Mouse (Mus musculus) testis, postnatal 14 days (tissue): ENCODE results near the gene A730009L09Rik.

Experiments used
- DNase-seq: peaks from one replicate; pipeline ENCODE4 v3.0.0; 2021; ENCODE audit warnings: low spot score

A730009L09Rik gene

DNA sequence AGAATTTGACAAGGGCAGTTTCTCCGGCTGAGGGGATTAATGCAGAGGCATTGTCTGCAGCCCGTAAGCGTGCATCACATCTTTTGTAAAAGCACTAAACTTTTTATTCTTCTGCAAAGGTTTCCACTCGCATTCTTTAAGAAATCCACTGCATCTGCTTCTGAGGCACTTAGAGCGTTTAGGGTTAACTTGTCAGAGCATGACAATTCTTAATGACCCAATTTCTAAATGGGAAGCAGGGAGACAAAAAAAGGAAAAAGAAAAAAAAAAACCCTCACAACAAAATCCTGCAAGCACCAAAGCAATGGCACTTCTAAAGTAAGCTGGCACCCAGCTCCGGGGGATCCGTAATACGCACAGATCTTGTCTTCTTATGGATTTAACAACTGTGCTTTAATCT is at the start of gene A730009L09Rik:
TSS of gene A730009L09Rik (plus strand) at position 301 of the 400 bp plus-strand sequence.
- DNase-seq, result no peak

DNA sequence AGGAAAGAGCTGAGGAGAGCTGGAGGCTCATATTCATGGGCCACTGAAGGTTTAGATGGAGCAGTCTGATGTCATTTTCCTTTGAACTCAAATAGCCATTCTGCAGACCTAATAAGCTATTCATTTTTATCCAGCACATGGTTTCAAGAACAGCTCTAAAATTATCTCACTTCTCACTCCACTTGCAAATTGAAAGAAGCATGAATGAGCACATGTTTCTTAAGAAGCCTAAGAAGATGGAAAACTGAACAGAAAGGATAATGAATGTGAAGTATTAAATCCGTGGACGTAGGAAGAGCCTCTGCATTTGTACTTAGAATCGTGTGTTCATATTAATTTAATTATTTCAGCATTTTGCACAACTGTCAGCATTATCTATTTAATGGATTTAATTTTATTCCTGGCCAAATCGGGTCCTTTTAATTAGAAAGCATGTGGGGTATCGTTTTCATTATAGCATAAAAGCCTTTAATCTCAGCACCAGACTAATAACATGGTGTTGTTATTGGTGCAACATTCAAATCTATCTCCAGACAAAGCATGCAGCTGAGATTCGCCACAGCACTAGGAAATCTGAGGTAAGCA is 49.2 kb upstream of the A730009L09Rik start:
- no peak for DNase-seq

DNA sequence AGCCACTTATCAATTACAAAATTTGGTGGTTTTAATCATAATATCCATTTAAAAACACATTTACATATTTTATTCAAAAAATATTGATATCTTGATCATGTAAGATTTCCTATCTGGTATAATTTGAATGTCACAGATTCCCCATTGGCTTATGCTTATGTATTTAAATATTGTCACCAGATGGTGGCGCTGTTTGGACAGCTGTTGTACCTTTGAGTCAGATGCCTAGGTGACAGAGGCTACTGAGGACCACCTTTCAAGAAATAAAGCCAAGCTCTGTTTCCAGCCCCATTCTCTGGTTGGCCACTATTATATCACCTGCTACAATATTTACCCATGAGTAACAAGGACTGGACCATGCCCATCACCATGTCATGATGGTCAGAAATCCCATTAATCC is 46.0 kb upstream of the A730009L09Rik start:
- DNase-seq, result no peak

DNA sequence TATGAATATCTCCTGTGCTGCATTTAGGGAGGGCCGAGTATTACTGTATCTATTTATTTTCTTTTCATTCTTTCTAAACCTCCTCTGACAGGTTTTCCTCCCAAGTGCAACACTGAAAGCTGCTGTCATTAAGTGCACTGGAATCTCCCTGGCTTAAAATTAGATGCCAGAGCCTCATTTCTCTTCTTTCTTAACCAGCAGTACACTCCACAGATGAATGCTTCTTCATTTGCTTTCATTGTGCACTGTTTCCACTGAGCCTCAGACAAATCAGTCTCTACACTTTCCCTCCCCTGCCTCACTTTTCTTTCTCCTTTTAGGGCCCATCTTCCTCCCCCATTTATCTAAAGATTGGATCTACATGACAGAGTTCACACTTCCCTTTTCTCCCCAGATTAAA is 44.9 kb upstream of the A730009L09Rik start:
- DNase-seq, result no peak

DNA sequence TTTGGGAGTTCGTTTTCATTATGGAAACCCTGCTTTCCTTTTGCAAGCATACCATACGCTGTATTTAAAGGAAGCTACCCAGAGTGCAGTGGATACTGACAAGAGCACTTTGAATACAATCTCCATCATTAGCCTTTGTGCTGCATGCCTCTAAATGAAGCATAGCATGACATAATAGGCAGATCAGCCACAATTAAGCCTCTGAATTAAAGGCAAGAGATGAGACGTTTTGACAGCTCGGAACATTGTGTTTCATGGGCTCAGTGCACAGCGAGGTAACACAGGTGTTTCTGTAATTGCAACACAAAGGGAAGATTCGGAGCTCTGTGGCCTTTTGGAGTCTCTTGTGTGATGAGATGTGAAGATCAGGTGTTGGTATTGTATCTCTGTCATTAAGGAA is 41.5 kb upstream of the A730009L09Rik start:
- DNase-seq, result no peak

DNA sequence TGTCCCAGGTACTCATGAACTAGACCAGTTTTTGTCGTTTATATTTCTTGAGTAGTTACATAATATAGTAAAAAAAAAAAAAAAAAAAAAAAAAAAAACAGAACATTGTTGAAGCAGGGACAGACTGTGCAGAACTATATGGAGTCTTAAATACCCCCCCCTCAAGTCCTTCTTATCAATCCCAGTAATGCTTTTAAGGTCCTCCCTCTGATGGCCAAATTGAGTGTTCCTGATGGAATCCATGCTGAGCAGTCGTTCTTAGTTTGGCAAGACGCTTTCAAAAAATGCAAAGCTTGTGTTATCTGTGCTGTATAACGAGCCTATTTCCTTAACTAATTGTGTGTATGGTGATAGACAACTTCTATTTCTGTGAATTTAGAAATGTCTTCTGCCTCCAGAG is 40.2 kb upstream of the A730009L09Rik start:
- no peak for DNase-seq

DNA sequence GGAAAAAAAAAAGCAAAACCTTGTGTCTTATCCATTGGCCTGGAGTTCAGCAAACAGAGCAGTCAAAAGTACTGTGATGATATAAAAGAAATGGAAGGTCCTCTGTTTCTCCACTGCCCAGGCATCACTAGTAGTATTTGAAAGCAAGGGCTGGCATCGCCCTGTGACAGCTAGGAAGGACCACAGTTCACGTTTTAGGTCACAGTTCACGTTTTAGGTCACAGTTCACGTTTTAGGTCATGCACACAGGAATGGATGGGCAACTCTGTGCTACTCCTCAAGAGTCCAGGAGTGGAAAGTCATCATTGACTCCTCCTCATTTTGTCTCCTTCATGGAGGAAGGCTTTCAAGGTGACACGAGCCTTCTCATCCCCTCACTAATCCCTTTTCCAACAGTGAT is 38.0 kb upstream of the A730009L09Rik start:
- DNase-seq, result no peak

DNA sequence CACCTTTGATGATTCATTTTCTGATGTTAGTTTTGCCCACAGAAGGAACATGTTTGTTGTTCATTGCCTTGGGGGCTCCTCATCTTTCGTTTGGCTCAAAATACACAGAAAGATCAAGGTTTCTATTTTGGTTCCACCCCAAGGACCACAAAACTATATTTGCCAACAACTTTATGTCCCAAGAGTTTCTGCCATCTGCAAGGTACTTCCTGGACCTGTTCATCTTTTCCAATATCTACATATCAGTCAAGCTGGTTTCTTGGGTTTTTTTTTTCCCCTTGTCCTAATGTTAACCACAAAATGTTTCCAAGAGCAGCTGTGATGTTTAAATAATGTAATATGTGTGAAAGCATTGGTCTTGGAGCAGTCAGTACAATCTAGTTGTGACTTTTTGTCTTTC is 37.4 kb upstream of the A730009L09Rik start:
- no peak for DNase-seq

DNA sequence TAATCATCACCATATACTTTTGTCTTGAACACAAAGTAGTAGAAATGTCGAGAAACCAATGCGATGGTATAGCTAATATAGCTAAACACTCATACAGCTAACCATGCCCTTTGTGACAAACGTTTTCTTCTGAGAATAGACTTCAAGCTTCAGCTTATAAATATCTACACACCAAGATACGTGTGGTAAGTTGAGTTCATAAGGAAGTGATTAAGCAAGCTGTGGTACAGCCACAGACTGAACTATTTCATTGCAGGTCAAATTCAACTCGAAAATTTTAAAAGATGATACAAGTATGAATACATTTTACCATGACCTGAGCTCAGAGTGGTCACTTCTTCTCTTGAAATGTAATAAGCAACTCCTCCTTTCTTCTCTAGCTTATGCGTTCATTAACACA is 37.0 kb upstream of the A730009L09Rik start:
- no peak for DNase-seq

DNA sequence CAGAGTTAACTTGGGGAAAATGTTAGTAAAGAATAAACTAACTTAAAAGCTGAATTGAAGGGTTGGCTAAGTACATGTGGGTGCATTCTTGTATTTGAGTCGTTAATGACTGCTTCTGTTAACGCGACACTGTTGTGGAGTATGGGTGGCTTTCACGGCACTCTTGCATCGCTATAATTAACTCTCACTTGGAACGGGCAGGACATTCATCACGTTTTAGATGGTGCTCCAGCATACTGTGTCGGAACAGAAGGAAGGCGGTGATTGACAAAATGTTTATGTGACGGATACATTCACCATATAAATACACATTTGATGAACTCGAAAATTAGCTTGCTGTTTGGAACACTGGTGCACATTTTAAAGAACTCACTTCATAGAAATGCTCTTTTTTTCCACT is 29.0 kb upstream of the A730009L09Rik start:
- DNase-seq, result no peak

DNA sequence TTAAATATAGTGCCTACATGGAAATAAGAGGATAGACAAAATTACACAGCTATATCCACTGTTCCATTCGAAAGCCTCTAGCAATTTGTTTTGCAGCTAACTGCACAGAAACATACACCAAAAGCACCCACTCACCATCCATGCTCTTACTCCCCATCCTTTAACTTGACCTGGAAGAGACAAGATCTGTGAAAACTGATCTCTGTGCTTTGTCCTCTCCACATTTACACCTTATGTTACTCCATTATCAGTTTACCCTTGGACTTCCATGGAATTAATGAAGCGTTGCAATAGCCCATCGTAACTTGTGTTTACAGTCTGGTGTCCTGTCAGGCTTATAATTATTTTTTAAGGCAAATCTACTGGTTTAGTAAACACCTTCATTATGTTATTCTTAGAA is 20.1 kb upstream of the A730009L09Rik start:
- DNase-seq, result no peak

DNA sequence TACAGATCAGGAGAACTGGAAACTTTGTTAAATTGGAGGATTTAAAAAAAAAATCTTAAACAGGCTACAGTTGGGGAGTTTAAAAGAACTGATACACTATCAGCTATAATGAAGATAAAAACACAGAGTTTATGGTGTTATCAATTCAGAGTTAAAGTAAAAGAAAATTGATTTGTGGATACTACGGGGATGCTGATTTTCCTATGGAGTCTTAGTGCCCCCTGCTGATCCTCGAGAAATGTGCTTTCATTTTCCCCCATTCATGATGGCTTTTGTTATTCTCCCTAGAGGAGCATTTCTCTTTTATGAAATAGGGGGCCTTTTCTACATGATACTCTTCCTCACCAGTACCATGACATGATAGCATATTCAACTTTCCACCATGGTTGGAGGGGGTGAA is 19.5 kb upstream of the A730009L09Rik start:
- no peak for DNase-seq

DNA sequence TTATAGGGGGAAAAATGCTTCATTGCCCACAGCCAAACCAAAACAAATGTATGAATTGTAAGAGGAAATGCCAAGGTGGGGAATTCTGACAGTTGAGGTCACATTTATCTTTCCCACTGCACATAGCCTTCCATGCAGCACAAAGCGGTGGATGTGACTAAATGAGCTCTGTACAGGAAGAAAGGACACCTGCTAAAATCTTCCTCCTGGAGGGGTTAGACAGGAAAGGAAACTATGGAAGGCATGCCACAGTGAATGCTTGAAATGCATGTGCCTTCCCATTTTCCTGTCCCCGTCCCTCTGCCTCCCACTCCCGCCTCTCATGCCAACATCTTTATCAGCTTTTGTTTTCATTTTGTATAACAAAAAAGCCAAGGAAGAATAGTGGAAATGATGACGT is 7.2 kb upstream of the A730009L09Rik start:
- DNase-seq, result no peak

DNA sequence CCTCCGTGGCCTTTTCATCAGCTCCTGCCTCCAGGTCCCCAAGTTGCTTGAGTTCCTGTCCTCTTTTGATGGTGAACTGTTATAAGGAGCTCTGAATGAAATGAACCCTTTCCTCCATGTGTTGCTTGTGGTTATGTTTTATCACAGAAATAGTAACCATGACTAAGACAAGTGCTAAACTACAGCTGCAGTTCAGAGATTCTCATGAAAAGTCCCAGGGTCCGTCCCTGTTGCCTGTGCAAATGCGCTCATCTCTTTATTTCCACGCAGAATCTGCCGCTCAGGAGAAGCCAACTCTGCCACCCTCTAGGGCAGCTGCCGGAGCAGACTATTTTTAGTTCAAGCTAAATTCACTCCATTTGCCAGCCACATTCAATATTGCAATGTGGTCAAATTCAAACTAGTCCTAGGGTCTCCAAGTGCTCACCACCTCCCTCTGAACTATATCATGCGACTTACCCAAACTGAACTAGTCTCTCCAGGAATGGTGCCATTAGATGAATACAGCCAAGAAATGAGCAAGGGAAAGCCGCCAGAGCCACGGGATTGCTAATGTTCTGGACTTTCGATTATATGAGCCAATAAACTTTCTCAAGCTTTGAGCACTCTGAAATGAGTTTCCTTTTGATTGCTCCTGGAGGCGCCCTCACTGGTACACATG is 7.2 kb downstream of the A730009L09Rik start:
- no peak for DNase-seq

DNA sequence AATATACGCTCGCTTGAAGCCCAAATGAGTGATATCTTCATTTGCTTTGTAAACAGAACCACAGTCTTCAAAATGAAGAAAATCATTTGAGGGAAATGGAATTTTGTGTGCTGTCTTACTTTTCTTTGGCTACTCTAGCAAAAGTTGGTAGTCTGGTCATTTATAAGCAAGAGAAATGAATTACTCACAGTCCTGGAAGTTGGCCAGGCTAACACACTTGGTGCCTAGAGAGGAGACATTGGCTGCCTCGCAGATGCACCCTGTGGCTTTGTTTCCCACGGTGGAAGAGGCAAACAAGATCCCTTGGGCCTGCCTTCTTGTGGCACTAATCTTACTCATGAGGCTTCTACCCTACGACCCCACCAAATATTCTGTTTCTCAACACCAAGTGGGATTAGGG is 8.1 kb downstream of the A730009L09Rik start:
- DNase-seq, result no peak

DNA sequence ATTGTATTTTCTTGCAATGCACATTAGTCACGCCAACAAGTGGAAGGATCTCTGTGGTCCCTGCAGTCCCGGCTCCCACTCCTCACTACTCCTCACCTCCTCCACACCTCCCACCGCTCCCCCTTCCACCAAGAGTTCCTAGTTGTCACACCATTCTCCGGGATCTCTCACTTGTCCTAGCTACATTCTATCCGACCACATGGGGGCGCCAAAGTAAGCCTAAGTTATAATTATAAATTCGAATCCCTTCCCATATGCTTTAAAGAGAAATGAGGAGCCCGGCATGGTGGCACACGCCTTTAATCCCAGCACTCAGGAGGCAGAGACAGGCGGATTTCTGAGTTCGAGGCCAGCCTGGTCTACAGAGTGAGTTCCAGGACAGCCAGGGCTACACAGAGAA is 12.5 kb downstream of the A730009L09Rik start:
- peak; percentile 14 for DNase-seq

DNA sequence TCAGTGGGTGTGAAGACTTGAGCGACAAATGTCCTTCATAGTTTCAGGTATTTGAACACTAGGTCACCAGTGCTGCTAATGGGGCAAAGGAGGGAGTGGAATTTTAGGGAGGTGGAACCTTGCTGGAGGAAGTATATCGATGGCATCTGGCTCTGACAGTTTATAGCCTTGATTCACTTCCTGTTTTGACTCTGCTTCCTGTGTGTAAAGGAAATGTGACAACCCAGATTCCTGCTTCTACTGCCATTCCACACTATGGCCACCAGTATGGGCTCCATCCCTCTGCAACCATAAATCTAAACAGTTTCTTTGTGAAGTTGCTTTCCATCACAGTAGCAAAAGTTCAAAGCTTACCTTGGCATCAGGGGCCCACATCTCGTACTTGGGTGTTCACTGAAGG is 17.9 kb downstream of the A730009L09Rik start:
- no peak for DNase-seq

DNA sequence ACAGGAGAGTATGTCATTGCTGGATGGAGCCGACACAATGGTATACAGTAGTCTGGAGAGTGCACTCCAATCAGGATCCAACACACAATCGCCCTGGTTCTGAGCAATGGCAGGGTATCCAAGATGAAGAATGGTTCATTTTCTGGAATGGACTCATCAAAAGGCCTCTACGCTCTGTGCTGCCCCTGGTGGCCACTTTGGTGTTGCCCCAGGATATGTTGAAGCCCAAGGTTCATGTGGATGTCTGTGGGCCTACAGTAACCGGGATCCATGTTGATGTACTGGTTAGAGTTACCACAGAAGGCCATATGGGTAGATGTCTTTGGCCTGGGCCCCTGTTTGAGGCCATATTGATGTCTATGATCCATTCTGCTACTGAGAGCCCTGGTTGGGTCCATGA is 31.1 kb downstream of the A730009L09Rik start:
- no peak for DNase-seq

DNA sequence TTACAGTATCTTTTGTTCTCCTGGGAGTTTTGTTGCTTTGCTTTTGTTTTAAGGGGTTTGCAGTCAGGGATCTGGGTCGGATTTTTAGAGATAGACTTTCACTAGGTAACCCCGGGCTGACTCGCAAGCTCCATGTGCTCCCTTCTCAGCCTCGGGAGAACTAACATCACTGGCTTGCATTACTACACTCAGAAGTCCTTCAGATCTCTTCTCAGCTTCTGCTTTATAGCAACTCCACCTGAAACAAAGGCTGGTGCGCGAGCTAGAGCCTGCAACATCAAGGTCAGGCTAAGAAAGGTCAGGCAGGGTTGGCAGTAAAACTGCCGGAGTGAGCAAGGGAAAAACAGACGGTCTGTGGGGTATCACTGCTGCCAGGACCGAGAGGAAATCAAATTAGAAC is 34.2 kb downstream of the A730009L09Rik start:
- DNase-seq, result no peak

DNA sequence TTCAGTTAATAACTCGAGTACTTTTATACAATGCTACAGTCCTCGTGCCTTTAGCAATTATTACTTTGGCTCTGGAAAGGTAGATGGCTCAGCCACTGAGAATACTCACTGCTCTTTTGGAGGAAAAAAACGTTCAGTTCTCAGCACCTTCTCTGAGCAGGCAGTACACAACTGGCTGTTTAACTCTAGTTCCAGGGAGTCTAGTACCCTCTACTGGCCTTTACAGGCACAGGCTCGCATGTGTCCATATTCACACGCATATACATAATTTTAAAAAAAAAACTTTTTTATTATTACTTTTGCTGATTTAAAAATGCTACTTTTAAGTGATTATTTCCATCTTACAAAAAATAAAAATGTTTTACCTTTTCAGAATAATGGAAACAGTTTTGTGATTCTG is 35.5 kb downstream of the A730009L09Rik start:
- no peak for DNase-seq

DNA sequence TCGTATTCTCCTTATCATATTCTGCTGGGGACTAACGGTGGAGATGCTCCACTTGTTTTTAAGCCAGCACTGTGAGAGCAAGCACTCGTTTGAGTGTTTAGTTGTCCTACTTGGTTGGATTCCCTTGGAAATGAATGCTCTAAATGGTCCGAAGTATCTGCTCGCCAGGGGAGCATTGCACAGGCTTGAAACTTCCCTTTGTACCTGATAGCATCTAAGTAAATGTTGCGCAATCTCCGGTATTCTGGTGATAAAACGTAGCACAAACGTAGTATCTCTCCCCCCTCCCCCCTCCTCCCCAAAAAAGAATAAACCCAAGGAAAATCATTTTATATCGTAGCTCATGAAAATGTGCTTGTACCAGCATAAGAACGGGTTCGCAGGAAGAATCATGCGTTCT is 39.1 kb downstream of the A730009L09Rik start:
- DNase-seq, result no peak

DNA sequence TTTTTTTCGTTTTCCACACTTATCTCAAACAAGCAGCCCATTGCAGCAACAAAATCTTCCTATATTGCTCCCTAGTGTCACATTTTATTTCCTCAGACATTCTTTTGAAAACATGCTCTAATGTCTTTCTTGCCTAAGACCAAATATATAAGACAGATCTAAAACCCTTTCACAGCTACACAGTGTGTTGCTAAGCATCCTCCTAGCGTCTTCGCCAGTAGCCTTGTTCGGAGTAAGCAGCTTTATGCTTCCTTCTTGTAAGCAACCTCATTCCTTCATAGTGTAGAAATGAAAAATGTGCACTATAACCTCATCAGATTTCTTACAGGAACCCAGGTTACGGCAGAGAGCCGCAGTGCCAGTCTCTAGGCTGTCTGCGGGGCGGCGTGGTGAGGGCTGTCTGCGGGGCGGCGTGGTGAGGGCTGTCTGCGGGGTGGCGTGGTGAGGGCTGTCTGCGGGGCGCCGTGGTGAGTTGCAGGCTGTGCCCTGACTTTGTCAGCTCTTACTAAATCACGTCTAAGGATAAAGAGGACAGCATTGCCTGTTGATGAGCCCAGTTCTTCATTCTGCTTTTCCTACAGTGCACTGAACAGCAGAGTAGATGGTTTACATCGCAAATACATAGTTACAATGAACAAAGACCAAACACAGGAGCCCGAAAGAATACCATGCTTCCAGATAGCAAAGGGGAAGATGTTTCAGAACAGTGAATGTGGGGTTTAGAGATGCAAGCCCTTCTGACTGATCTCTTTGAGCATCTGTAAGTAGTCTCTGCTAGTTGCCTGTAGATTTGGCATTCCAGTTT is 43.4 kb downstream of the A730009L09Rik start:
- DNase-seq, result no peak

DNA sequence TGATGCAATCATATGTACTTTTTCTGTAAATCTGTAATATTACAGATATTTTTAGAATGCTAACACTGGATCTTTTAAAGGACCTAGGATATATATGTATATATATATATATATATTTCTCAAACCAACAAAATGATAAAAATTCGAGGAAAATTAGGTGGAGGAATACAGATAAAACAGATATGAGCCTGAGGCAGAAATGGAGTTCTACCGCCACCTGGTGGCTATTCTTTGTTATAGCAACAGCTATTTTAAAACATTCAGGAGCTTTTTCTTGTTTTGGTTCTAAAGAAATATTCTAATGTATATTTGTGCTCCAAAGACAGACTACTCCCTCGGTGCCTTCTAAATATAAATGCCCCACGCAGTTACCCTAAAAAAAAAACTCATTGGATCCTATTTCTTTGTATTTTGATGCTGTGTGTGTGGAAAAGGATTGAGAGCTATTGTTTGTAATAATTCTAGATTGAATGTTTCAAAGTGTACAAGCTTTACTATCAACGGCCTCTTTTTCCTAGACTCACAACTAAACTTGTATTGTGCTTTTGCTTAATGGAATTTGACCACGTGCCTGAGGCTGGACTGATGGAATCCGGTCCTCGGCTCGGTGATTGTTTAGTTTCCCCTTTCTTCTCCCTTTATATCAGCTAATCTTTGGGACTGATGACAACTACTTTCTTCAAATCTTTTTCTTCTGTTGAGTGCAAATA is 44.8 kb downstream of the A730009L09Rik start:
- DNase-seq, result no peak
